Mouse (Mus musculus): Measurements from ENCODE around the gene Apol9b.
"Not testable (repeated sequence)": the region's sequence is repeated elsewhere in the genome, so short reads cannot be mapped to it uniquely, and the experiment has no call there.

DNA sequence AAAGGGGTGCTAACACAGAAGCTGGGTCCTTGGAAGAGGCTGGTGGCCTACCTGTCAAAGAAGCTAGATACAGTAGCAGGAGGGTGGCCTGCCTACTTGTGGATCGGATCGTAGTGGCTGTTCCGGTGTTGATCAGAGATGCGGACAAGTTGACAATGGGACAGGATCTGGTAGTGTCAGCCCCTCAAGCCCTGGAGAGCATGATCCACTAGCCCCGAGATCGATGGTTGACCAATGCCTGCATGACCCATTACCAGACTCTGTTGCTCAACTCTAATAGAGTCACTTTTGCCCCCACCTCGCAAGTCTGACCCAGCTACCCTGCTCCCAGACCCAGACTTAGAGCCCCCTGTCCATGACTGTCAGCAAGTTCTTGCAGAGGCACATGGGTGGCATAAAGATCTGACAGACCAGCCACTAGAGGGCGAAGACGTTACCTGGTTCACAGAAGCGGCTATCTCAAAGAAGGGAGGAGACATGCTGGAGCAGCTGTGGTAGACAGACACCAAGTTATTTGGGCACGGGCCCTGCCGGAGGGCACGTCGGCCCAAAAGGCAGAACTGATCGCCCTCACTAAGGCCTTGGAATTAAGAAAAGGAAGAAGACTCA, 34.0 kb upstream of the Apol9b start:
- TF ChIP-seq ZNF384 (IDR thresholded peaks at IDR 0.05; ENCODE audit: low read depth, low read length); USF1 (IDR thresholded peaks at IDR 0.05; ENCODE audit: low read depth, low read length); POLR2A (IDR thresholded peaks at IDR 0.05; ENCODE audit: control insufficient read depth in 1 of 2, insufficient read depth in 1 of 2, low read depth in 1 of 2, low read length in 2 of 2, poor library complexity in 1 of 2); UBTF (IDR thresholded peaks at IDR 0.05; ENCODE audit: borderline replicate concordance, insufficient read depth, low read depth, low read length); HCFC1 (IDR thresholded peaks at IDR 0.05; ENCODE audit: low read depth, low read length); ZC3H11A (IDR thresholded peaks at IDR 0.05; ENCODE audit: low read depth, low read length): not testable (repeated sequence)
- peak; percentile 29 to 60 (median 54) for TF ChIP-seq CTCF (IDR thresholded peaks at IDR 0.05 in 2 of 3, conservative IDR thresholded peaks at IDR 0.05 in 1 of 3; ENCODE audit: control insufficient read depth in 1 of 3, insufficient read depth in 1 of 3, low read depth in 2 of 3, low read length in 3 of 3, poor library complexity in 1 of 3, severe bottlenecking in 1 of 3)
- peak; percentile 58 for TF ChIP-seq SMC3 (IDR thresholded peaks at IDR 0.05; ENCODE audit: low read depth, low read length)

All from MEL (cell line).